Mouse (Mus musculus) lung, embryonic 14.5 days (tissue): ENCODE data around the gene Lin52. TPM values are rescaled to one million over a fixed set of nuclear protein-coding genes. Genes with fewer than 3 reads are reported as not detected.

ENCODE experiments used
- ATAC-seq: fragments of 200-750 bp; cut with Nextera tagmentation; 2 replicates; pipeline ENCODE4 v1.8.0; 2017; ENCODE audit warnings: mild to moderate bottlenecking, moderate TSS enrichment, moderate library complexity; ENCODE audit not compliant: insufficient read depth
- DNase-seq: peaks from one replicate; pipeline ENCODE4 v3.0.0-alpha.2; 2015
- H3K27ac ChIP-seq: fragments of 300-500 bp; sonication (generic); 2 replicates; pipeline ENCODE4 v1.5.1; 2014; ENCODE audit warnings: low read depth, mild to moderate bottlenecking, moderate library complexity
- H3K27me3 ChIP-seq: fragments of 300-500 bp; sonication (generic); 2 replicates; pipeline ENCODE4 v1.6.1; 2014; ENCODE audit warnings: low read length, control low read depth; ENCODE audit not compliant: insufficient read depth
- H3K36me3 ChIP-seq: fragments of 300-500 bp; sonication (generic); 2 replicates; pipeline ENCODE4 v1.6.1; 2014; ENCODE audit warnings: control low read depth; ENCODE audit not compliant: insufficient read depth
- H3K4me1 ChIP-seq: fragments of 300-500 bp; sonication (generic); 2 replicates; pipeline ENCODE4 v1.6.1; 2014; ENCODE audit warnings: antibody characterized with exemption, control low read depth; ENCODE audit not compliant: insufficient read depth
- H3K4me2 ChIP-seq: fragments of 300-500 bp; sonication (generic); 2 replicates; pipeline ENCODE4 v1.6.1; 2014; ENCODE audit warnings: mild to moderate bottlenecking
- H3K4me3 ChIP-seq: fragments of 300-500 bp; sonication (generic); 2 replicates; pipeline ENCODE4 v1.5.1; 2014; ENCODE audit warnings: low read depth, low read length
- H3K9ac ChIP-seq: fragments of 300-500 bp; sonication (generic); 2 replicates; pipeline ENCODE4 v1.6.1; 2014
- H3K9me3 ChIP-seq: fragments of 300-500 bp; sonication (generic); 2 replicates; pipeline ENCODE4 v1.6.1; 2016; ENCODE audit warnings: low read depth, low read length, control low read depth
- CTCF ChIP-seq: IDR thresholded peaks from 2 replicates; pipeline ENCODE4 v1.5.1; 2016; ENCODE audit warnings: antibody characterized with exemption, low read depth
- WGBS: fragments of 180-500 bp; shearing (Covaris S2); extraction: QIAGEN DNeasy Blood & Tissue Kit; methylation state at CpG from one replicate; pipeline ENCODE4 v1.1.7; 2014; 5-methylcytosine and 5-hydroxymethylcytosine counted together
- polyA plus RNA-seq: library from polyadenylated mRNA; unstranded; fragments of >200 nt; fragmentation: Nextera tagmentation; extraction: Ambion mirVana; gene quantifications from 2 replicates; pipeline ENCODE4 v1.2.1, GENCODE M21; 2014

Lin52 gene
- 21.8 and 22.5 TPM in 2 replicates for polyA plus RNA-seq

DNA sequence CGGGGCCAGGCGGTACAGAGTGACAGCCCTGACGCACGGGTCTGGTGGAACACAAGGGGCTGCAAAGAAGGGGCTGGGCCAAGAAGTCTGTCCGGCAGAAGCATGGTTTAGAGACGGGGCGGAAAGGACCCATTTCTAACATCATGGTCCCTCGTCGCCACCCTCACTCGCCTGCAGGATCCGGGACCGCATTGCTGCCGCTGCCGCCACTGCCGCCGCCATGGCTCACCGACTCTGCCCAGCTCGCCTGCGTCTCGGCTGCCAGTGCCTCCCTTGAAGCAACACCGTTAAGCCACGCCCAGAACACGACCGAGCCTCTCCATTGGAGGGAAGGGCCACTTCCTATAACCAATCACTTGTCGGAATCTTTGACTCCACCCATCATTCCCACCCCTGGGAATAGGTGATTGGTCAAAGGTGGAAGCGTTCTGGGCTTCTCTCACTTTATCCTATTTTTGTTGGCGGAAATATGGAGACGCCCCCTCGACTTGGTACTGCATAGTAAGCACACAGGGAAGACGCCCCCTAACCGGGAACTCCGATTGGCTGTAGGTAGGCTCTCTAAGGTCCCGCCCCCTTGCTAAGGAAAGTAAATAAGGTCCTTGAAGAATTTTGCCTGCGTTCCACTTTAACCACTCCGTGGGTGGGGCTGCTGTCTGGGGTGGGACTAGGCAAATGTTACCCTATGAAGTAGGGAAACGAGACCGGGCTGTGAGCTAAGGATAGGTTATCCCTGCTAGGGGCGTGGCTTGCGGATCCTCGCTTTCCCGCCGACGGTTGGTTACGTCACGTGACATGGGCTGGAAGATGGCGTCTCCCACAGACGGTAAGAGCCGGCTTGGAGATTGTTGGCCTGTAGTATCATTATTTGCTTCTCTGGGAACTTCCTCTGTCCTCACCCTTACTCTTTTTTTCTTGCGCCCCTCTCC lies at the start of gene Lin52, which contains the start of gene Aldh6a1:
Gene Lin52 (plus strand): TSS at position 705 of the 929 bp plus-strand sequence.
Gene Aldh6a1 (minus strand): TSS at position 287 of the 929 bp plus-strand sequence.
- H3K27ac ChIP-seq, result peak within 1 kb of the TSS; percentile 59
- peak within 1 kb of the TSS; percentile 76 for H3K4me3 ChIP-seq
- no peak for TF ChIP-seq CTCF
- no peaks in the 10 kb centered on the region for H3K27me3 ChIP-seq
- peak; percentile 99 for ATAC-seq
- H3K4me1 ChIP-seq, result no peaks in the 10 kb centered on the region
- DNase-seq, result peak; percentile 99
- no peaks in the 10 kb centered on the region for H3K9me3 ChIP-seq
- WGBS, result under 1% methylated on average over 49 of the region's 49 CpGs
- no peaks in the 10 kb centered on the region for H3K36me3 ChIP-seq
- H3K9ac ChIP-seq, result peak within 1 kb of the TSS; percentile 66
- peak within 1 kb of the TSS; percentile 91 for H3K4me2 ChIP-seq

DNA sequence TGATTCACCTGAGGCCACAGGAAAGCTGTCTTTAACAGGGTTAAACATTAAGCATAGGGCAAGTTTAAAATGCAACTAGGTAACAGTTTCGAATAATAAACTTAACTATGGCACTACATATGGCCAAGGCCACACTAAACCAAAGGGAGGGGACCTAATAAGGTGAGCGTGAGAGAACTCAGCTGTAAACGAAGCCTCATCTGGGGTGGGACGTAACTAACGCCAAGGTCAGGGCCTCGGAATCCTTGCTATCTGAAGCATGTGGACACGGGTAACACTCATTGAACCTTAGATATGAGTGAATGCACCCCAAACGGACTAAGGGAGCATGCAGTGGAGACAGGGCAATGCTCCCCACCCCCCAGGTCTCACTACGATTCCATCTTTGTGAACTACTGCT lies 48.3 kb upstream of the Lin52 start:
- Histone ChIP-seq H3K36me3 (no peaks in the 10 kb centered on the region), H3K4me3 (no peak overlapping the region), H3K9me3 (no peaks in the 10 kb centered on the region), H3K9ac (no peak overlapping the region), H3K27me3 (no peaks in the 10 kb centered on the region), H3K27ac (no peak overlapping the region), H3K4me1 (peaks cover 3% of the 10 kb centered on the region; the same call in 1 of the 2 replicates), H3K4me2 (no peak overlapping the region)
- 57% methylated on average over 9 of the region's 9 CpGs for WGBS
- no peak for TF ChIP-seq CTCF
- DNase-seq (no peak), ATAC-seq (no peak)

DNA sequence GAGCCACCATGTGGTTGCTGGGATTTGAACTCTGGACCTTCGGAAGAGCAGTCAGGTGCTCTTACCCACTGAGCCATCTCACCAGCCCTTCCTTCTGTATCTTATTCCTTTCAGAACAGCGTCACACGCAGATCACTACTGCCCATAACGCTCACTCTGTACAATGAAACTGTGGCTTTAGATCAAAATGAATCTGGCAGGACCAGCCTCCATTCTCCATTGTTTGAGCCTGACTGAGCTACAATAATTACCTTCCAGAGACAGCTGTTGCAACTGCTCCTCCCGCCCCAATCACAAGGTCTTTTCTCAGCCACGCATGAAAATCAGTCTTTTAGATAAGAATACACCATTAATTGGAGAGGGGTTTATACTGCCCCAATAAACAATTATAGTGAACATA lies 46.7 kb upstream of the Lin52 start:
- H3K36me3 ChIP-seq, result no peaks in the 10 kb centered on the region
- H3K4me2 ChIP-seq, result no peak overlapping the region
- H3K27me3 ChIP-seq, result no peaks in the 10 kb centered on the region
- WGBS, result 87% methylated on average over 6 of the region's 6 CpGs
- H3K4me3 ChIP-seq, result no peak overlapping the region
- DNase-seq (no peak), ATAC-seq (no peak)
- H3K9ac ChIP-seq, result no peak overlapping the region
- no peak for TF ChIP-seq CTCF
- H3K4me1 ChIP-seq, result peaks cover 3% of the 10 kb centered on the region; the same call in 1 of the 2 replicates
- no peak overlapping the region for H3K27ac ChIP-seq
- H3K9me3 ChIP-seq, result no peaks in the 10 kb centered on the region

DNA sequence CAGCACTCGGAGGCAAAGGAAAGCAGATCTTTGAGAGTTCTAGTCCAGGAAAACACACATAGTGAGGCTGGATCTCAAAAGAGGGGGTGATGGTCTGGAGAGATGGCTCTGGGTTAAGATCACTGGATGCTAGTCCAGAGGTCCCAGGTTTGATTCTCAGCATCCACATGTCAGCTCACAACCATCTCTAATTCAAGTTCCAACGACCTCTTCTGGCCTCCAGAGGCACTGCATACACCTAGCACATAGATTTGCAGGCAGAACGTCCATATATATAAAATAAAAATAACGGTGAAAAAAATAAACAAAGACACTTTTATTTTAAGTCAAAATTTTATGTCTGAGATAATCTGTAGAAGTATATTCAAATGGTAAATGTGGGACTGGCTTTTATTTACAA lies 44.0 kb upstream of the Lin52 start:
- H3K4me3 ChIP-seq, result no peak overlapping the region
- 54% methylated on average over 4 of the region's 4 CpGs for WGBS

DNA sequence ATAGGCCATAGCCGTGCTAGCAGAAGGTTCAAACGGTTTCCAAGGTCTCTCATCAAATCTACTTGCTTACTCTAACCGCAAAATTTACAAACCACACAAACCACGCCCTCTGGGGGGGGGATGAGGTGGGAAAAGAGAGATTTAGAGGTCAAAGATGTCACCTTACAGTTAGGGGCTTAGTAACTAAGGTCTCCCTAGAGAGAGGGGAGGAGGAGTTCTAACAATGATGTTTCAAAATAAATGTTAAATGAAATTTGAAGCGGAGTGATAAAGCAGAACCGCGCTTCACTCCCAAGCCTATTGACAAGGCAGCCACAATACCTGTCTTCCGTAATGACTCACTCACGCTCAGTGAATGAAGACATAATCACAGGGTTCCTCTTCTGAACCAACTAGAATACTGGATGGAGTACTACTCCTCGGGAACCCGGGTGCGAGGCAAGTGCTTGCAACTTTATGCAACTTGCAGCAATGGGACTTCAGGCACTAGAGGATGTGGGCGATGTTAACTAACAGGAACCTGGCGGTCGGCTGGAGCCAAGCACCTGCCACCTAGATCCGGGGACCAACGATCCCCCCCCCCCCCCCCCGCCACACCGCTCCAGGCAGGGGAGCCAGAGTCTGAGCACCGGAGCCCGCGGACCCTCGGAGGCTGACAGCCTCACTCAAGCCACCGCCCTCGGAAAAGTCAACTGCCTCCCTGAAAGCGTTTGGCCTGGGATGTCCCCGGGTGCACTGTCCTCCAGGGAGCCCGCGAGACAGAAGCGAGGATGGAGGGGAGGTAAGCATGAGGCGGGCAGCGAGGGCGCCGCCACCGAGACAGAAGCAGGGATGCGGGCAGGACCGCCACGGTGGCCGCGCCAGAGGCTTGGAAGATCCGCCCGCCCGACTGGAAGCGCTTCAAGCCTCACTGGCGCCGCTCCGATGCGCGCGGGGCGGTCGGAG lies 43.1 kb upstream of the Lin52 start:
- Histone ChIP-seq H3K27me3 (no peaks in the 10 kb centered on the region), H3K4me1 (peaks cover 3% of the 10 kb centered on the region; the same call in 1 of the 2 replicates), H3K9me3 (no peaks in the 10 kb centered on the region), H3K4me2 (peak overlapping the region; percentile 96), H3K4me3 (peak overlapping the region; percentile 72), H3K27ac (peak overlapping the region; percentile 69), H3K9ac (peak overlapping the region; percentile 74), H3K36me3 (no peaks in the 10 kb centered on the region)
- TF ChIP-seq CTCF, result no peak
- peak; percentile 76 for ATAC-seq
- DNase-seq, result peak; percentile 39
- 1% methylated on average over 46 of the region's 52 CpGs for WGBS

More for the DNA sequence above, 44.0 kb upstream of the Lin52 start:
- no peak overlapping the region for H3K4me2 ChIP-seq
- ATAC-seq (no peak), DNase-seq (no peak)
- 0 out of 2 replicates have a peak, but pooled peaks have one; percentile 6 for TF ChIP-seq CTCF
- H3K27me3 ChIP-seq, result no peaks in the 10 kb centered on the region
- no peak overlapping the region for H3K27ac ChIP-seq
- H3K9ac ChIP-seq, result no peak overlapping the region
- H3K9me3 ChIP-seq, result no peaks in the 10 kb centered on the region
- H3K36me3 ChIP-seq, result no peaks in the 10 kb centered on the region
- H3K4me1 ChIP-seq, result peaks cover 3% of the 10 kb centered on the region; the same call in 1 of the 2 replicates

DNA sequence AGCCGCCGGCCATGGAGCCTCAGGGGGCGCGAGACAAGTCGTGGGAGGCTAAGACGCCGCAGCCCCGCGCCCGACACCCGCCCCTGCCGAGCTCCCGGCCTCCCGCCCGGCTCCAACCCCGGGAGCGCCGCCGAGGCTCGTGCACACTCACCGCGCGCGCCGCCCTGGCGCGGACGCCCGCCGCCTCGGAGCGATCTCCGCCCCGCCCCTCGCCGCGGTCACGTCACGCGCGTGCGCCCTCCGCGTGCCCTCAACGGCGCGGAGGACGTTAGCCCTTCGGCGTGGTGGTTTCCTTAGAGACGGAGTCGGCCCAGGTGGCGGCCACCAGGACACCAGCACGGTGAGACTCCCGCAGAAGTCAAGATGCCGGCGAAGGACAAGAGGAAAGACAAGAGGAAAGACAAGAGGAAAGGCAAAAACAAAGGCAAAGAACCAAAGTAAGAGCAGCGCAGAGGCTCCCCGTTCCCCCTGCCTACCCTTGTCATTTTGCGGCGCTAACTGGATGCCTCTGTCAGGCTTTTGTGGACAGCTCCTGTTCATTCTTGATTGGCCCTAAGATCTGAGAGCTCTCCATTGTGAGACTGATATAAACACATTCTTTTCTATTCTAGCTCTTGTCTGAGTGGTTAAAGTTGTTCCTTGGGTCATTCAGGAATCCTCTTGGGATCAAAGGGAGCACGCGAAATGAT lies 42.3 kb upstream of the Lin52 start, which contains the start of the genes Entpd5 and Bbof1:
Gene Entpd5 (minus strand): TSS at position 211 of the 689 bp plus-strand sequence.
Gene Bbof1 (plus strand): TSS at position 253 of the 689 bp plus-strand sequence.
- peak; percentile 95 for ATAC-seq
- TF ChIP-seq CTCF, result no peak
- H3K27me3 ChIP-seq, result no peaks in the 10 kb centered on the region
- WGBS, result 2% methylated on average over 63 of the region's 63 CpGs
- no peaks in the 10 kb centered on the region for H3K9me3 ChIP-seq
- peak within 1 kb of the TSS; percentile 72 for H3K4me3 ChIP-seq
- peak within 1 kb of the TSS; percentile 96 for H3K4me2 ChIP-seq
- peak within 1 kb of the TSS; percentile 69 for H3K27ac ChIP-seq
- no peaks in the 10 kb centered on the region for H3K36me3 ChIP-seq
- H3K4me1 ChIP-seq, result peaks cover 3% of the 10 kb centered on the region; the same call in 1 of the 2 replicates
- peak within 1 kb of the TSS; percentile 74 for H3K9ac ChIP-seq
- peak; percentile 94 for DNase-seq
